Mouse (Mus musculus): Measurements from ENCODE around the gene Isx. TPM values are rescaled to one million over a fixed set of nuclear protein-coding genes. Genes with fewer than 3 reads are reported as not detected.

Isx gene
- polyA plus RNA-seq, 1 experiment from 2014 or later: not detected

GRCm38 (mm10) chr8:74910708-74911107 lies 37.7 kb downstream of the Isx start:
- Histone ChIP-seq H3K9ac (replicated peaks; ENCODE audit: low read length) (no peak overlapping the region), H3K4me1 (ENCODE audit: control insufficient read depth, insufficient read depth, low read length) (no peaks in the 10 kb centered on the region), H3K36me3 (ENCODE audit: control insufficient read depth, insufficient read depth, low read length) (no peaks in the 10 kb centered on the region), H3K4me3 (replicated peaks; ENCODE audit: low read depth, low read length) (no peak overlapping the region), H3K27ac (replicated peaks; ENCODE audit: low read depth, low read length) (no peak overlapping the region), H3K9me3 (ENCODE audit: control insufficient read depth, low read length) (no peaks in the 10 kb centered on the region), H3K27me3 (ENCODE audit: control insufficient read depth, insufficient read depth, low read length) (no peaks in the 10 kb centered on the region), H3K4me2 (ENCODE audit: low read length) (no peak overlapping the region)
- ATAC-seq (ENCODE audit: low FRiP score, low TSS enrichment) (no peak), DNase-seq (no peak)
- 85% methylated on average over 1 of the region's 1 CpGs for WGBS

- no peak overlapping the region for H3K4me3 ChIP-seq (replicated peaks; ENCODE audit: low read depth, low read length)
- no peak overlapping the region for H3K9ac ChIP-seq (replicated peaks; ENCODE audit: low read length)
- no peaks in the 10 kb centered on the region for H3K9me3 ChIP-seq (ENCODE audit: control insufficient read depth, low read length)
- 89% methylated on average over 8 of the region's 8 CpGs for WGBS
- DNase-seq (no peak), ATAC-seq (ENCODE audit: low FRiP score, low TSS enrichment) (no peak)
- no peak overlapping the region for H3K27ac ChIP-seq (replicated peaks; ENCODE audit: low read depth, low read length)
- H3K36me3 ChIP-seq (ENCODE audit: control insufficient read depth, insufficient read depth, low read length): no peaks in the 10 kb centered on the region
- H3K4me1 ChIP-seq (ENCODE audit: control insufficient read depth, insufficient read depth, low read length): no peaks in the 10 kb centered on the region
- no peak overlapping the region for H3K4me2 ChIP-seq (ENCODE audit: low read length)
- no peaks in the 10 kb centered on the region for H3K27me3 ChIP-seq (ENCODE audit: control insufficient read depth, insufficient read depth, low read length)
Observed at GRCm38 (mm10) chr8:74920691-74921421, 47.9 kb downstream of the Isx start.

- WGBS: 85% methylated on average over 4 of the region's 4 CpGs
- H3K4me3 ChIP-seq (replicated peaks; ENCODE audit: low read depth, low read length): no peak overlapping the region
- no peaks in the 10 kb centered on the region for H3K9me3 ChIP-seq (ENCODE audit: control insufficient read depth, low read length)
- ATAC-seq (ENCODE audit: low FRiP score, low TSS enrichment): no peak
- no peak overlapping the region for H3K9ac ChIP-seq (replicated peaks; ENCODE audit: low read length)
- no peaks in the 10 kb centered on the region for H3K27me3 ChIP-seq (ENCODE audit: control insufficient read depth, insufficient read depth, low read length)
- H3K4me1 ChIP-seq (ENCODE audit: control insufficient read depth, insufficient read depth, low read length): no peaks in the 10 kb centered on the region
- H3K36me3 ChIP-seq (ENCODE audit: control insufficient read depth, insufficient read depth, low read length): no peaks in the 10 kb centered on the region
- DNase-seq: peak; percentile 52
- no peak overlapping the region for H3K27ac ChIP-seq (replicated peaks; ENCODE audit: low read depth, low read length)
- no peak overlapping the region for H3K4me2 ChIP-seq (ENCODE audit: low read length)
Observed at GRCm38 (mm10) chr8:74921882-74922518, 49.0 kb downstream of the Isx start.

- Histone ChIP-seq H3K9ac (replicated peaks; ENCODE audit: low read length) (no peak overlapping the region), H3K9me3 (ENCODE audit: control insufficient read depth, low read length) (no peaks in the 10 kb centered on the region), H3K27ac (replicated peaks; ENCODE audit: low read depth, low read length) (no peak overlapping the region), H3K4me3 (replicated peaks; ENCODE audit: low read depth, low read length) (no peak overlapping the region), H3K36me3 (ENCODE audit: control insufficient read depth, insufficient read depth, low read length) (no peaks in the 10 kb centered on the region), H3K4me2 (ENCODE audit: low read length) (no peak overlapping the region), H3K27me3 (ENCODE audit: control insufficient read depth, insufficient read depth, low read length) (no peaks in the 10 kb centered on the region), H3K4me1 (ENCODE audit: control insufficient read depth, insufficient read depth, low read length) (no peaks in the 10 kb centered on the region)
- ATAC-seq (ENCODE audit: low FRiP score, low TSS enrichment) (no peak), DNase-seq (no peak)
- WGBS: 14% methylated on average over 1 of the region's 1 CpGs
Observed at GRCm38 (mm10) chr8:74927940-74928339, 55.0 kb downstream of the Isx start.

DNA sequence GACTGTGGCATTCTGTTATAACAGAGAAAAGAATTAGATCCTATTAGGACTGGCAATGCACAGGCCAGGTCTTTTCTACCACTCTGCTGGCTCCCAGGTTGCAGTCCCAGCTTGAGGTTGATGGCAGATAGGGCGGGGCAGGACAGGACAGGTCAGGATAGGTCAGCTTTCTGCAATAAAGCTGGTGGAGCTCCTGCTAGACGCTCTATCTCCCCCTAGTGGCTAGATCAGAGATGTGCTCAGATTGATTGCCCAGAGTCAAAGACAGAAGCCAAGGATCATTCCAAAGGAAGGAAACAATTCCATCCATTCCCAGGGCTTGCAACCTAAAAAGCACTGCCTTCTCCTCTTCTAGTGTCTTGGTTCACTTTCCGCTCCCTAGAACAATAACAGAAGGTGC lies 57.8 kb downstream of the Isx start:
- H3K4me2 ChIP-seq (ENCODE audit: low read length): no peak overlapping the region
- 21% methylated on average over 3 of the region's 3 CpGs for WGBS

DNA sequence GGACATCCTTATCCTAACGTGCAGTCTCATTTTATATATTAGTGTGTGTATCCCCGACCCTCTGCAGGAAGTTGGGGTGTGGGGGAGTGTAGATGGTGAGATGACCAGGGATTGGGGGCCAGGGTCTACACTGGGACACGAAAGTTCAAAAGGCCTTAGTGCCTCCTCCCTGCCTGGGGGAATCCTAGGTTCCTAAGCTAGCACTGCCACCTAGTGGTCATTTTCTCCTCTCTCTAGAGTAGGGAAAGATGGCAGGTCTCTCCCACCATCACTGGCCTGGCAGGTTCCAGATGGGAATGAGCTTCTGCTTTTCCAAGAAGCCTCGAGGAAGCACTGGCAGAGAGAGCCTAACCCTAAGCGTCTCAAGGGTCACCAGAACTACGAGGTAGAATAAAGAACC lies 62.3 kb downstream of the Isx start:
- WGBS: 23% methylated on average over 6 of the region's 6 CpGs
- no peak overlapping the region for H3K27ac ChIP-seq (replicated peaks; ENCODE audit: low read depth, low read length)
- no peaks in the 10 kb centered on the region for H3K36me3 ChIP-seq (ENCODE audit: control insufficient read depth, insufficient read depth, low read length)
- ATAC-seq (ENCODE audit: low FRiP score, low TSS enrichment) (peak; percentile 72; the same call in 1 of the 2 replicates), DNase-seq (peak; percentile 89)
- H3K4me2 ChIP-seq (ENCODE audit: low read length): no peak overlapping the region
- no peak overlapping the region for H3K9ac ChIP-seq (replicated peaks; ENCODE audit: low read length)
- no peaks in the 10 kb centered on the region for H3K9me3 ChIP-seq (ENCODE audit: control insufficient read depth, low read length)
- H3K4me1 ChIP-seq (ENCODE audit: control insufficient read depth, insufficient read depth, low read length): no peaks in the 10 kb centered on the region
- no peaks in the 10 kb centered on the region for H3K27me3 ChIP-seq (ENCODE audit: control insufficient read depth, insufficient read depth, low read length)
- no peak overlapping the region for H3K4me3 ChIP-seq (replicated peaks; ENCODE audit: low read depth, low read length)

More for the DNA sequence above, 57.8 kb downstream of the Isx start:
- ATAC-seq (ENCODE audit: low FRiP score, low TSS enrichment): no peak
- H3K4me1 ChIP-seq (ENCODE audit: control insufficient read depth, insufficient read depth, low read length): no peaks in the 10 kb centered on the region
- no peaks in the 10 kb centered on the region for H3K9me3 ChIP-seq (ENCODE audit: control insufficient read depth, low read length)
- DNase-seq: peak; percentile 79
- H3K27me3 ChIP-seq (ENCODE audit: control insufficient read depth, insufficient read depth, low read length): no peaks in the 10 kb centered on the region
- H3K4me3 ChIP-seq (replicated peaks; ENCODE audit: low read depth, low read length): no peak overlapping the region
- H3K27ac ChIP-seq (replicated peaks; ENCODE audit: low read depth, low read length): no peak overlapping the region
- H3K9ac ChIP-seq (replicated peaks; ENCODE audit: low read length): no peak overlapping the region
- no peaks in the 10 kb centered on the region for H3K36me3 ChIP-seq (ENCODE audit: control insufficient read depth, insufficient read depth, low read length)

DNA sequence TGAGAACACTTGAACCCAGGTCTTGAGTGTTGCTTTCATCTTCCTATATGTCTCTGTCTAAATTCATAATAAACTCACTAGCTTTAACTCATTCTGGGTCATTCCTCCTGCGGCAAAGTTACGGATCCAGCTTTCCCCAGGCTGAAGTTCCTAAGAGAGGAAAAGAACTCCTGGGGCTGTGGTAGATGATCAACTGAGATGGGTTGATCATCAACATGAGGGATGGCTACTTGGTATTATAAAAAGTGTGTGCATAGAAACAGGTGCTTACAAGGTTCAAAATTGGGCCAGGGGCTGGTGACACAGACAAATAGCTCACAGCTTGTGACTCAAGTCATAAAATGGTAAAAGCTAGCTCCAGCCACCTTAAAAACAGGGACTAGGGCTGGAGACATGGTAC lies 63.7 kb downstream of the Isx start:
- WGBS: 92% methylated on average over 2 of the region's 2 CpGs
- H3K4me1 ChIP-seq (ENCODE audit: control insufficient read depth, insufficient read depth, low read length): no peaks in the 10 kb centered on the region
- no peak overlapping the region for H3K9ac ChIP-seq (replicated peaks; ENCODE audit: low read length)
- no peak overlapping the region for H3K27ac ChIP-seq (replicated peaks; ENCODE audit: low read depth, low read length)
- DNase-seq (no peak), ATAC-seq (ENCODE audit: low FRiP score, low TSS enrichment) (no peak)
- H3K4me2 ChIP-seq (ENCODE audit: low read length): no peak overlapping the region
- H3K36me3 ChIP-seq (ENCODE audit: control insufficient read depth, insufficient read depth, low read length): no peaks in the 10 kb centered on the region
- H3K27me3 ChIP-seq (ENCODE audit: control insufficient read depth, insufficient read depth, low read length): no peaks in the 10 kb centered on the region
- no peaks in the 10 kb centered on the region for H3K9me3 ChIP-seq (ENCODE audit: control insufficient read depth, low read length)
- no peak overlapping the region for H3K4me3 ChIP-seq (replicated peaks; ENCODE audit: low read depth, low read length)

- Histone ChIP-seq H3K27ac (replicated peaks; ENCODE audit: low read depth, low read length) (no peak overlapping the region), H3K4me2 (ENCODE audit: low read length) (no peak overlapping the region), H3K9me3 (ENCODE audit: control insufficient read depth, low read length) (no peaks in the 10 kb centered on the region), H3K36me3 (ENCODE audit: control insufficient read depth, insufficient read depth, low read length) (no peaks in the 10 kb centered on the region), H3K27me3 (ENCODE audit: control insufficient read depth, insufficient read depth, low read length) (no peaks in the 10 kb centered on the region), H3K4me3 (replicated peaks; ENCODE audit: low read depth, low read length) (no peak overlapping the region), H3K9ac (replicated peaks; ENCODE audit: low read length) (no peak overlapping the region), H3K4me1 (ENCODE audit: control insufficient read depth, insufficient read depth, low read length) (no peaks in the 10 kb centered on the region)
- WGBS: 92% methylated on average over 3 of the region's 3 CpGs
- ATAC-seq (ENCODE audit: low FRiP score, low TSS enrichment) (no peak), DNase-seq (no peak)
Observed at GRCm38 (mm10) chr8:74942056-74942455, 69.1 kb downstream of the Isx start.

All from midbrain, embryonic 14.5 days (tissue).